Mouse (Mus musculus) midbrain, embryonic 14.5 days (tissue): ENCODE measurements around the gene Mapk3. TPM values are rescaled to one million over a fixed set of nuclear protein-coding genes. Genes with fewer than 3 reads are reported as not detected.

Experiments
- ATAC-seq: fragments of 200-750 bp; cut with Nextera tagmentation; 2 replicates; pipeline ENCODE4 v1.8.0; 2017; ENCODE audit warnings: moderate number of reproducible peaks, moderate library complexity; ENCODE audit not compliant: low FRiP score, low TSS enrichment
- DNase-seq: peaks from one replicate; pipeline ENCODE4 v3.0.0-alpha.2; 2015
- H3K27ac ChIP-seq: fragments of 300-500 bp; sonication (generic); replicated peaks from 2 replicates; pipeline ENCODE4 v1.5.1; 2014; ENCODE audit warnings: mild to moderate bottlenecking, low read depth, low read length, moderate library complexity
- H3K27me3 ChIP-seq: fragments of 300-500 bp; sonication (generic); 2 replicates; pipeline ENCODE4 v1.6.1; 2014; ENCODE audit warnings: low read length, control low read depth, mixed read lengths; ENCODE audit not compliant: control insufficient read depth, insufficient read depth
- H3K36me3 ChIP-seq: fragments of 300-500 bp; sonication (generic); 2 replicates; pipeline ENCODE4 v1.6.1; 2014; ENCODE audit warnings: low read length, control low read depth; ENCODE audit not compliant: control insufficient read depth, insufficient read depth
- H3K4me1 ChIP-seq: fragments of 300-500 bp; sonication (generic); 2 replicates; pipeline ENCODE4 v1.6.1; 2014; ENCODE audit warnings: mild to moderate bottlenecking, antibody characterized with exemption, low read length, control low read depth; ENCODE audit not compliant: control insufficient read depth, insufficient read depth
- H3K4me2 ChIP-seq: fragments of 300-500 bp; sonication (generic); 2 replicates; pipeline ENCODE4 v1.6.1; 2014; ENCODE audit warnings: mild to moderate bottlenecking, low read length, moderate library complexity
- H3K4me3 ChIP-seq: fragments of 300-500 bp; sonication (generic); replicated peaks from 2 replicates; pipeline ENCODE4 v1.5.1; 2014; ENCODE audit warnings: low read depth, low read length
- H3K9ac ChIP-seq: fragments of 300-500 bp; sonication (generic); replicated peaks from 2 replicates; pipeline ENCODE4 v1.6.1; 2014; ENCODE audit warnings: mild to moderate bottlenecking, low read length, moderate library complexity
- H3K9me3 ChIP-seq: fragments of 300-500 bp; sonication (generic); 2 replicates; pipeline ENCODE4 v1.6.1; 2016; ENCODE audit warnings: low read length, control low read depth, mixed read lengths; ENCODE audit not compliant: control insufficient read depth
- WGBS: fragments of 180-500 bp; shearing (Covaris S2); extraction: QIAGEN DNeasy Blood & Tissue Kit; methylation state at CpG from one replicate; pipeline ENCODE4 v1.1.7; 2014; 5-methylcytosine and 5-hydroxymethylcytosine counted together
- polyA plus RNA-seq: library from polyadenylated mRNA; unstranded; fragments of >200 nt; fragmentation: Nextera tagmentation; extraction: Ambion mirVana; gene quantifications from 2 replicates; pipeline ENCODE4 v1.2.1, GENCODE M21; 2014

Gene Mapk3
- polyA plus RNA-seq, 1 experiment from 2014 or later = 78.4 TPM

- H3K27me3 ChIP-seq = no peaks in the 10 kb centered on the region
- H3K9ac ChIP-seq = peak overlapping the region; percentile 26; the same call in 1 of the 2 replicates
- H3K27ac ChIP-seq = no peak overlapping the region
- 81% methylated on average over 16 of the region's 16 CpGs for WGBS
- H3K36me3 ChIP-seq = peaks cover 34% of the 10 kb centered on the region
- no peak for DNase-seq
- no peak for ATAC-seq
- H3K4me3 ChIP-seq = no peak overlapping the region
- H3K4me1 ChIP-seq = peaks cover 38% of the 10 kb centered on the region
- H3K4me2 ChIP-seq = no peak overlapping the region
- H3K9me3 ChIP-seq = no peaks in the 10 kb centered on the region
These were observed 36.3 kb downstream of the Mapk3 start for GRCm38 (mm10) chr7:126795387-126796317.

- ATAC-seq (no peak), DNase-seq (peak; percentile 36)
- Histone ChIP-seq H3K27ac (no peak overlapping the region), H3K27me3 (no peaks in the 10 kb centered on the region), H3K4me3 (0 out of 2 replicates have a peak overlapping the region, but pooled peaks have one; percentile 79), H3K9ac (peak overlapping the region; percentile 26; the same call in 1 of the 2 replicates), H3K4me2 (peak overlapping the region; percentile 84; the same call in 1 of the 2 replicates), H3K36me3 (peaks cover 31% of the 10 kb centered on the region), H3K9me3 (no peaks in the 10 kb centered on the region), H3K4me1 (peaks cover 31% of the 10 kb centered on the region)
- 79% methylated on average over 8 of the region's 8 CpGs for WGBS
These were observed 37.0 kb downstream of the Mapk3 start for GRCm38 (mm10) chr7:126796350-126796932.

- ATAC-seq (no peak), DNase-seq (peak; percentile 20)
- Histone ChIP-seq H3K4me1 (peaks cover 31% of the 10 kb centered on the region), H3K27me3 (no peaks in the 10 kb centered on the region), H3K9me3 (no peaks in the 10 kb centered on the region), H3K36me3 (peaks cover 31% of the 10 kb centered on the region), H3K4me2 (peak within 1 kb of the TSS; percentile 84), H3K9ac (peak within 1 kb of the TSS; percentile 80), H3K4me3 (peak within 1 kb of the TSS; percentile 79), H3K27ac (peak within 1 kb of the TSS; percentile 96)
- 21% methylated on average over 21 of the region's 21 CpGs for WGBS
These were observed 38.2 kb downstream of the Mapk3 start, which contains the start of gene Fam57b for GRCm38 (mm10) chr7:126797411-126798126. Gene Fam57b (plus strand): TSS chr7:126797668.

GRCm38 (mm10) chr7:126798127-126799049, 39.0 kb downstream of the Mapk3 start:
- Histone ChIP-seq H3K9ac (peak overlapping the region; percentile 80), H3K4me3 (peak overlapping the region; percentile 79), H3K27me3 (no peaks in the 10 kb centered on the region), H3K9me3 (no peaks in the 10 kb centered on the region), H3K4me2 (peak overlapping the region; percentile 84), H3K36me3 (peaks cover 31% of the 10 kb centered on the region), H3K27ac (peak overlapping the region; percentile 96), H3K4me1 (peaks cover 24% of the 10 kb centered on the region)
- ATAC-seq = no peak
- peak; percentile 22 for DNase-seq
- WGBS = under 1% methylated on average over 40 of the region's 40 CpGs

- H3K36me3 ChIP-seq = peaks cover 29% of the 10 kb centered on the region
- peak overlapping the region; percentile 80 for H3K9ac ChIP-seq
- H3K4me2 ChIP-seq = peak overlapping the region; percentile 84
- H3K4me1 ChIP-seq = peaks cover 24% of the 10 kb centered on the region
- peak overlapping the region; percentile 96 for H3K27ac ChIP-seq
- under 1% methylated on average over 30 of the region's 36 CpGs for WGBS
- peak overlapping the region; percentile 79 for H3K4me3 ChIP-seq
- ATAC-seq = peak; percentile 94
- no peaks in the 10 kb centered on the region for H3K27me3 ChIP-seq
- H3K9me3 ChIP-seq = no peaks in the 10 kb centered on the region
- DNase-seq = peak; percentile 97
These were observed 39.7 kb downstream of the Mapk3 start for GRCm38 (mm10) chr7:126799050-126799467.

- DNase-seq = peak; percentile 93
- Histone ChIP-seq H3K4me1 (peaks cover 24% of the 10 kb centered on the region), H3K9me3 (no peaks in the 10 kb centered on the region), H3K9ac (peak overlapping the region; percentile 72), H3K27ac (peak overlapping the region; percentile 96), H3K36me3 (peaks cover 24% of the 10 kb centered on the region), H3K4me2 (peak overlapping the region; percentile 84), H3K27me3 (no peaks in the 10 kb centered on the region), H3K4me3 (peak overlapping the region; percentile 79)
- ATAC-seq = peak; percentile 92
- WGBS = 1% methylated on average over 37 of the region's 38 CpGs
These were observed 40.3 kb downstream of the Mapk3 start for GRCm38 (mm10) chr7:126799468-126800268.

GRCm38 (mm10) chr7:126800269-126801056, 41.1 kb downstream of the Mapk3 start:
- H3K27me3 ChIP-seq = no peaks in the 10 kb centered on the region
- H3K4me3 ChIP-seq = peak overlapping the region; percentile 79
- peaks cover 17% of the 10 kb centered on the region for H3K36me3 ChIP-seq
- peaks cover 24% of the 10 kb centered on the region for H3K4me1 ChIP-seq
- no peak for DNase-seq
- peak overlapping the region; percentile 96 for H3K27ac ChIP-seq
- peak overlapping the region; percentile 84 for H3K4me2 ChIP-seq
- peak overlapping the region; percentile 72 for H3K9ac ChIP-seq
- 53% methylated on average over 5 of the region's 5 CpGs for WGBS
- no peaks in the 10 kb centered on the region for H3K9me3 ChIP-seq
- ATAC-seq = no peak
